Mouse (Mus musculus): ENCODE measurements around the gene Gadl1.

DNA sequence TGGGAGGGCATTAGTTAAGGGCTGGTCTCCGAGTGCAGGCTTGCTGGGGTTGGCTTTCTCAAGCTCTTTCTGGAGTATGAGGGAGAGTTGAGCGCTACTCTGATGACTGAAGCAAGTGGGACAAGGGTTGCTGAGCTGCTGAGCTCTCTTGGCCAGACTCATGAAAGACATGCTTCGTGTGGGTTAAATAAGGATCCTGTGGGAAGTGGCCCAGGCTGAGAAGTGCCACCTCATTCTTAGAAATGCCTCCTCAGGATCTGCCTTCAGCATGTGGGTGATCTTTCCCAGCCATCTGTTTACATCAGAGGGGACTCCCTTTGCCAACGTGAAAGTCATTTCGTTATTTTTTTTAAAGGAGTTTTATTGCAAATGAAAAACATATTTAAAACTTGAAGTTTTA lies 57.5 kb downstream of the Gadl1 start:
- TF ChIP-seq CTCF (IDR thresholded peaks at IDR 0.05; ENCODE audit: low read depth, low read length): no peak
- TF ChIP-seq TAL1 (conservative IDR thresholded peaks at IDR 0.05; ENCODE audit: low read depth, low read length): no peak
- no peak for TF ChIP-seq GATA1 (IDR thresholded peaks at IDR 0.05; ENCODE audit: borderline replicate concordance, low read length)
- TF ChIP-seq POLR2AphosphoS5 (IDR thresholded peaks at IDR 0.05; ENCODE audit: insufficient replicate concordance, low read depth, low read length): no peak
- TF ChIP-seq GATA2 (IDR thresholded peaks at IDR 0.05; ENCODE audit: borderline replicate concordance, low read depth, low read length): no peak

Data from G1E (cell line).